Mouse (Mus musculus): ENCODE data around the gene Tcf7l2.
A peak's percentile ranks its signal among the peaks of the same experiment; 100 is the strongest.

Tcf7l2 gene

GRCm38 (mm10) chr19:55867255-55867654, 125.6 kb downstream of the Tcf7l2 start:
- no peak for DNase-seq

GRCm38 (mm10) chr19:55867905-55868304, 126.3 kb downstream of the Tcf7l2 start:
- DNase-seq, result peak; percentile 44

DNA sequence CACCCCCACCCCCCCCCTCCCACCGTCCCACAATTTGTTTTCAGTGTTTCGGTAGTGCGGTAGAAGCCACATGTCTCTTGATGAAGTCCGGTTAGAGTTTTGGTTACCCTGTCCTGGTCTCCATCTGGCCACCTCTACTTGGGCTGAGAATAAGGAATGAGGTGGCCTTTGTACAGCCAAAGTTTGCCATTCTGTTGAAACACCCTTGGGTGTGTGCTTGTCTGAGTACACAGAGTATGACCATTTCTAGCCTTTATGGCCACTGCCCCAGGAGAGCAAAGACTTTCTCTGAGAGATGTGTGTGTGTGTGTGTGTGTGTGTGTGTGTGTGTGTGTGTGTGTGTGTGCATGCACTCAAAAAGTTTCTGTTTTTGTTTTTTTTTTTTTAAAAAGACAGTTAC, 127.0 kb downstream of the Tcf7l2 start:
- DNase-seq, result peak; percentile 18

DNA sequence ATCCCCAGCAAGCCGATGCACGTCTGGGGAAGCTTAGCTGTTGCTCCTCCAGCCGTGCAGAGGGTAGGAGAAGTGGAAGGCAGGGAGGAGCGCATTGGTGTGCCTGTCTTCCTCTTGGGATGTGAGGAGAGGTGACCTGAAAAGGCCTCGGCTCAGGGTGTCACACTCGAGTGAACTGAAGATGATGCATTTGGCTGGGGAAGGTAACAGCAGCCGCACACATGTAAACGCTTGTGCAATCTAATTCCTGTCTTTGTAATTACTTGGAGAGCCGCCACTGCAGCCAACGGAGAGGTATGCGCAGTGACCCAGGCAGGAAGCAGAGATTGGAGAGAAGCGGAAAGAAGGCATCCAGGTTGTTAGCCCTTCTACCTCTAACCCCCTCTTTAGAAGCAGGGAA, 129.2 kb downstream of the Tcf7l2 start:
- peak; percentile 38 for DNase-seq

DNA sequence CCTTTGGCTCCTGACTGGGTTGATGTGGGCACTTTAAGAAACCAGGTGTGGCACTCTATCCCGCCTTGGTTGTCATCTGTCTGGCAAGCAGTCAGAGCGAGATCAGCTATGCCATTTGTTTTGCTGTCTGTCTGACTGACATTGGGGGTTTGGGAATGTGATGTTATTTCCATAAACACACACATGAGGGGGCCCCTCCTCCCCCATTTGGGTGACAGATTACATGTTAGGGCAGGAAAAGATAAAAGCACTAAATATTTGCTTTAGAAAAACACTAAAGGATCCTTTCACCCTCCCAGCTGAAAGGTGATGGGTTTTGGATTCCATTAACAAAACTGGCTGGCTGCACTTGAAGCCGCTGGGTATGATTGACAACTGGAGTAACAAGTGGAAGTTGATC, 129.9 kb downstream of the Tcf7l2 start:
- no peak for DNase-seq

DNA sequence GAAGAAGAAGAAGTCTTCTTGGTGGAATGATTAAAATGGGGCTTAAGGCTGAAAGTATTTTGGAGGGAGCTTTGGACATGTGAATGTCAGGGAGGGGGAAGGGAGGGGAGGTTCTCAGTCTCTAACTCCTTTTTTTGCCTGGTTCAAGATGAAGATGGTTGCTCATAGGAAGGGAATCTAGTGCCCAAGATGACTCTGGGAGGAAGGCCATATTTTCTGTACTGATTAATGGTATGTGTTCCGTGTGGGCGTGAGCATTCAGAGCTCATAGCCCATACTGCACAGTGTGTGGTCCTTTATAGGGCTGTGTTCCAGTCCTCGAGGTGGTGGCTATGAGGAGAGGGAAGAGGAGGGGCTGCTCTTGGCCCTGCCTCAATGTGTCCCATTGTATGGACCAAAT, 131.6 kb downstream of the Tcf7l2 start:
- DNase-seq, result no peak

DNA sequence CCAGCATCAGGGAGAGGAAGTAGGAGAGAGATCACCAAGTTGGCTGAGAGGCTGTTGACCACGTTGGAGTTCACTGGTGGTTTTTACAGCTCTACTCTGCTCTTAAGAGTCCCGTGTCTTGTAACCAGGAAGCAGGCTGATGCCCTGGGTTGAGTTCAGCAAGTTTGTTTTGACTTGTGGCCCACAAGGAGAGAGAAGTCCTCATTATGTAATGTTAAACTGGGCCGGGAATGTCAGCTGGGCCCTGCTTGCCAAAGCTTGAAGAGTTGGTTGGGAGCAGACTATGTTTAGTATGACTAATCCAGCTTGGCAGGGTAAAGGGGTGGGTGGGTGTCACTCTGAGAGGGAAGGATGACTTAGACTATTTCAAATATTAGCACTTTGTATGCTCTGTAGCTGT, 134.9 kb downstream of the Tcf7l2 start:
- DNase-seq, result peak; percentile 82

DNA sequence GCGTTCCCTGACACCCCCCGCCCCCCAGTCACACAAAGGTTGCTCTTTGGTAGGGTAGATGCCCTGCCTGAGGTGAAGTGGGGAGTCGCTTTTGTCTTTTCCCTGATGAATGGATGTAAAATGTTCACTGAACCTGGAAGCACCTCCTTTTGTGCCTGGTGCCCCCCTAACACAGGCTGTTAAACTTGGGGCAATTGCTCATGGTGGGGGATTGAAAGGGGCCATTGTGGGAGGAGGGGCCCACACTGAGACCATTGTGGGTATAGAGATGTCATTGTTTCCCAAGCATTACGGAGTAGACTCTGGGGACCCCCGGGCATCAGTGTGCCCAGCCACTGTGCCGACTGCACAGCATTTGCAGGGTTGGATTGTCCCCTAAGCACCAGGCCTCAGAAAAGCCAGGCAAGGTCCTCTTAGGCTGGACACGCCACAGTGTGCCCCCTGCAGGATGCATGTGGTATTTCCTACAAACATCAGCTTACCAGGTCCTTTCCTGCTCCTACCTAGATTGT, 135.8 kb downstream of the Tcf7l2 start:
- peak; percentile 81 for DNase-seq

DNA sequence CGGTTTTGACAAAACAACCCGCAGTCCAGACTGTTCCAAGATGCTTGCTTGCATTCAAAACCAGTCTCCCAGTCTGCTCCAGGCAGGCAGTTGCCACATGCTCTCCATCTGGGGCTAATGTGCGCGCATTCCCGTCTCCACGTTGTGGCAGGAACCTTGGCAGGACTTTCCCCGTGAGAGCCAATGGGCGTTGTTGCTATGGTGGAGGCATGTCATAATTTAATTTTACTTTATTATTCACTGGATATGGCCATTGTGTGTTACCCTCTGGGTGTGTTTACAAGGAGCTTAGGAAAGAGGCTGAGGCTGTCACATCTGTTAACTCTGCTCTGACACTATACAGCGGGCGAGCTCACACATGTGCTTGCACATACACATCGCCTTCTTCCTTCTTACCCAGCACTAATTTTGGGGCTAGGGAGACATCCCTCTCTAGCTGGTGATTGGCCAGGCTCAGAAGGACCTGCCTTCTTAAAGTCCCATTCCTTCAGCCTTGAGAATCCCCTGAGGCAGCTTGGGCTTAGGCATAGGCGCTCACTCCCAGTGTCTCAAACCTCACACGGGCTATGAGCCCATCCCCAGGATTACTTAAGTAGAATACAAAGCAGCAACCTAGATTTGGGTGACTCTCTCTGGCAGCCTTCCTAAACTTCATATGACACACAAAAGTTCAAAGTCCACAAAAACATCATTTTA, 139.2 kb downstream of the Tcf7l2 start:
- DNase-seq, result peak; percentile 36

DNA sequence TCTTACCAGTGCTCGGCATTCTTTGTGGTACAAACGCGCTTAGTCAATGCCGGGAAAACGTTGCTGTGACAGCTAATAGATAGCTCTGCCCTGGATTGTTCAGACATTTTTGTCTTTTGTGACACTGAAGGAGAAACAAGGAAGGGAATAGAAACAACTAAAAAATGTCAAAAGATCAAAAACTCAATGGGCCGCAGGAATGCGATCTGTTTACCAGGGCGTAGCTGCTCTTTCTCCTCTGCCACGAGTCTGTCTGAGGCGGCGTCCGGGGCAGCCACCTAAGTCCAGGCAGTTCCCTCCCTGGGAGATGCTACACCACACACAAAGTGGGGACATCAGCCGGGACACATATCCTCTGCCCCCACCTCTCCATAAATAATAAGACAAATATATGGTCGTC, 144.9 kb downstream of the Tcf7l2 start:
- DNase-seq, result no peak

GRCm38 (mm10) chr19:55891692-55892183, 150.1 kb downstream of the Tcf7l2 start:
- no peak for DNase-seq

GRCm38 (mm10) chr19:55893557-55893956, 151.9 kb downstream of the Tcf7l2 start:
- DNase-seq, result no peak

DNA sequence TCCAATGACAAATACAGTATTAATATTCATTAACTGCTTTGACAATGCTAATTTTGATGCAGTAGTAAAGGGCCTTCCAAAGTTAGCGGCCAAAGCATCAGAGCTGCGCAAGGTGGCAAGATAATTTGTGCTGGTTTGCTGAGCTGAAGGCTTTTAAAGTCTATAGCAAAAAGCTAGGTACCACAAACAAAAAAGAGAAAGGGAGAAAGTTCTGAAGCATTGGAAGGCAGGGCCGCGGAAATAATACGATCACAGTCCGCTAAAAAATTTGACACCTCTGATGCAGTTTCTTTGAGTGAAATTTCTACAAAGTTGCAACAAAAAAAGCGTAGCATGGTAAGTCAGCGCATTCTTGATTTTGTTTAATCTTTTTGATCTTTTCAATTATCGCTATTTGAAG, 152.8 kb downstream of the Tcf7l2 start:
- DNase-seq, result no peak

DNA sequence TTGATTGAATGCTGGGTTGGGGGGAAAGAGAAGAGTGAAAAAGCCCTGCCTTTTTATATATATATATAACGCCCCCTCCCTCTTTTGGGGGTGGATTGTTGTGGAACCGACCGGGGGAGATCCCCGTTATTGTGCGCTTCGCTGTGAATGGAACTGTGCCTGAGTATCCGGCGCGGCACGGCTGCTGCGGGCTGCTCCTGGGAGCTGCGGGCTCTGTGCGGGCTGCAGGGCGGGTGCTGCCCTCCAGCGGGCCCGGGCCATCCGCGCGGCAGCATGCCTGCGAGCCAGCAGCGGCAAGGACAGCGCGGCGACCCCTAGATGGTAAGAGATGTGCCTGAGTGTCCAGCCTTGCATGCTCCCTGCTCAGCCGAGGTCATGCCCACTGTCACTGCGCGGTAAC, 153.7 kb downstream of the Tcf7l2 start:
- DNase-seq, result peak; percentile 43

DNA sequence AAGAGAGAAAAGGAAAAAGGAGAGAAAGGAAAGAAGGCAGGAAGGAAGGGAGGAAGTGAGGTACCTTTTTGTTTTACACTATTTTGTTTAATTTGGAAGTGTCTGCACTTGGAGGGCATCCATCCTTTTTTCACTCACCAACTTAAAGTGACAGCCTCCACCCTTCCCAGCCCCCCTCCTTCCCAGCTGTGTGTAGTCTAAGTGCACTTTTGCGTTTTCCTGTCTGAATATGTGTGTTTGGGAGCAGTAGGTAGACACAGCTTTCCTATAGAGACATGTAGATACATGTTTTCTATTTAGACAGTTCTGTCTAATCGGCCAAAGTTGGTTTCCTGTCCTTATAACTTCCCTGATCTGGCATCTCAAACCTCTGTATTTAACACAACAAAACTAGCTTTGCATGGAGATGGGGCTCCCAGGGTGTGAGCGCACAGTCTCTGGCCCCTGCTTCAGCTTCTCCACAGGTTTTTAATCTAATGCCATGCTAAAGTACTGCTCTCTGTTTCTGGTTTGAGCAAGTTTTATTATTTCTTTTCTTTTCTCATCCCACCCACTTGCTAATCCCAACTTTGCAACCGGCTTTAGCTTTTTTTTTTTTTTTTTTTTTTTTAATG, 154.3 kb downstream of the Tcf7l2 start:
- no peak for DNase-seq

DNA sequence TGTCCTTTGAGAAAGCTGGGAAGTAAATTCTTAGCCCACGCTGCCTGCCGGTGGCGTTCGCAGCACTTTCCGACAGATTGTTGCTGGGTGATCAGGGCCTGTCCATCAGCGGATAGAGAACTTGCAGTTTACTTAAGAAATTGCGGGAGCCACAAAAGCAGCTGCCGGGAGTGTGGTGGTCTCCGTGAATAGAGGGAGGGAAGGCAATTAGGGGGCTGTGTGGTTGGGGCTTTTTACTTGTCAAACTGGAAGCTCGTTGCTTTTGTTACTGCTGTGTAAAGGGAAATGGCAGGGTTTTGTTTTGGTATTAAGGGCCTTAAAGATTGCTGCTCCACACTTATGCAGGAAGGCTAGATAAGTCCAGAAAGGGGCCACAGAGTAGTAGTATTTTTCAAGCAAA, 155.0 kb downstream of the Tcf7l2 start:
- DNase-seq, result no peak

- no peak for DNase-seq
Observed at GRCm38 (mm10) chr19:55902573-55903385, 161.2 kb downstream of the Tcf7l2 start.

GRCm38 (mm10) chr19:55909039-55909438, 167.4 kb downstream of the Tcf7l2 start:
- DNase-seq, result peak; percentile 45

- no peak for DNase-seq
Observed at GRCm38 (mm10) chr19:55911941-55912340, 170.3 kb downstream of the Tcf7l2 start.

DNA sequence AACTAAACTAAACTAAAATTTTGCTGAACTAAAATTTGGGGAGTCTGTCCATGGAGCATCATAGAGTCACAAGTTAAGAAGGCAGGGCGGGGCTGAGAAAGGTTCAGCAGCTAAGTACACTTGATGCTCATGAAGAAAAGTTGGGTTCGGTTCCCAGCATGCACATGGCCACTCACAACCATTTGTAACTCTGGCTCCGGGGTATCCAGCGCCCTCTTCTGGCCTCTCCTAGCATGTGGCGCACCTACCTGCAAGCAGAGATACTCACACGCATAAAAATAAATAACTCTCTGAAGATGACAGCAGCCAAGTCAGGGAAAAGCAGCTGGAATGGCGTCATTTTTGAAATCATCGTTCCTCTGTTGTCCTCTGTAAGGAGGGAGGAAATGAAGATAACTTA, 171.2 kb downstream of the Tcf7l2 start:
- DNase-seq, result no peak

GRCm38 (mm10) chr19:55913585-55913984, 172.0 kb downstream of the Tcf7l2 start:
- DNase-seq, result no peak

- DNase-seq, result no peak
Observed at GRCm38 (mm10) chr19:55914614-55915211, 173.1 kb downstream of the Tcf7l2 start.

GRCm38 (mm10) chr19:55915506-55915905, 173.9 kb downstream of the Tcf7l2 start:
- no peak for DNase-seq
